Mouse (Mus musculus): ENCODE results near the gene Trmt10c.

GRCm38 (mm10) chr16:56014076-56014475 is 23.5 kb downstream of the Trmt10c start:
- no peak for TF ChIP-seq POLR2A (IDR thresholded peaks at IDR 0.05; ENCODE audit: control insufficient read depth, low read depth, low read length)
- no peak for TF ChIP-seq CTCF (IDR thresholded peaks at IDR 0.05; ENCODE audit: control insufficient read depth, insufficient read depth, insufficient replicate concordance, low read depth, low read length)
